Mouse (Mus musculus): ENCODE results near the gene Xpo4. TPM values are rescaled to one million over a fixed set of nuclear protein-coding genes. Genes with fewer than 3 reads are reported as not detected.

Xpo4 gene
- polyA plus RNA-seq, 1 experiment from 2014 or later, result 13.1 TPM

DNA sequence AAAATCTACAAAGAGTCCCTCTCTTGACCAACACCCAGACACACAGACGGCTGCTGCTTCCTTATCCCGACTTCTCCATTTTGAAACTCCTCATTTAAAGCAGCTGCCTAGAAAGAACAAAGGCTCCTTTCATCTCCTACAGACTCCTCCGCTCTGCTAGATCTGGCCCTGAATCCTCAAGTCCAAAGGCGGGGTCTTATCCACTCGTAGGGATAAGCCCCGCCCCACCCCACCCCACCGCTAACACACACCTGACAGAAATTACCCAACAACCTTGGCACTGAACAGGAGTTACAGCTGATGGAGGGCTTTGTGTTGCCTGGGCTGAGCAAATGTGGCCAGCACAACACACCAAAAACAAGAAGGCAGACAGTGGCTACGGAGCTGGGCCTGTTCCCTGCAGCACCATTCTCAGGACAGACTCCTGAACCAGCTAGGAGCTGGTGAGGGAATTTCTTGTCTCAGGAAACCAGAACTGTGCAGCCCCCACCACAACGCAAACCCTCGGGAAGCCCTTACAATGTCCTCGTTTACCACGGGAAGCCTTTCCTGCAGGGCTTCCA, 36.8 kb upstream of the Xpo4 start:
- H3K9ac ChIP-seq (replicated peaks; ENCODE audit: low read depth, low read length), result no peak overlapping the region
- peaks cover 8% of the 10 kb centered on the region for H3K4me1 ChIP-seq (replicated peaks; ENCODE audit: control insufficient read depth, insufficient read depth, low read length)
- ATAC-seq, result peak; percentile 73
- peak overlapping the region; percentile 65 for H3K27ac ChIP-seq (ENCODE audit: low read length)
- H3K36me3 ChIP-seq (ENCODE audit: control insufficient read depth, insufficient read depth), result no peaks in the 10 kb centered on the region; the same call in 1 of the 2 replicates
- 29% methylated on average over 12 of the region's 12 CpGs for WGBS
- H3K27me3 ChIP-seq (replicated peaks; ENCODE audit: control insufficient read depth, insufficient read depth, low read length), result no peaks in the 10 kb centered on the region
- no peak overlapping the region for H3K4me2 ChIP-seq (ENCODE audit: low read length)
- H3K4me3 ChIP-seq (replicated peaks; ENCODE audit: low read length), result no peak overlapping the region
- no peaks in the 10 kb centered on the region for H3K9me3 ChIP-seq (ENCODE audit: control insufficient read depth, low read length)

DNA sequence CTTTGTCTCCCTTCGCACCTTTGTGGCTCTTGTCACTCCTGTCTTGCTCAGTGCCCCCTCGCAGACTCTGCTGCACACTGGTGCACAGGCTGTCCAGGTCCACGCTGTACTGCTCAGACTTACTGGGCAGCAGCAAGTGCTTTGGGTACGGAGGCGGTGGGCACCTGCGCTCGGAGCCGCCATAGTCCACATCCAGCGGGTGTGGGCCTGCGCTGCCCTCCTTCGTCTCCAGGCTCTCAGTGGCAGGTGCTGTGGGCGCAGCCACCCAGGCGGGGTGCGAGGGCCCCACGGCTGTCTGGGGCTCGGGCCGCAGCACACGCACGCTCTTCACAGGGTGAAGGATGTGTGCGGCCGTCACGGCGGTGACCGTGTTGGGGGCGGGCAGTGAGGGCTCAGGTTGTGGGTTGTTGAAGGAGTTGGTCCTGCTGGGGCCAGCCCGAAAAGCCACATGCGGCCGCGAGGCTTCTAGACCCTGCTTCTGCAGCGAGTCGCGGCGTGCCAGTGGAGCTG, 34.3 kb upstream of the Xpo4 start:
- WGBS, result 95% methylated on average over 33 of the region's 33 CpGs
- Histone ChIP-seq H3K4me3 (replicated peaks; ENCODE audit: low read length) (no peak overlapping the region), H3K36me3 (ENCODE audit: control insufficient read depth, insufficient read depth) (peaks cover 4% of the 10 kb centered on the region), H3K9ac (replicated peaks; ENCODE audit: low read depth, low read length) (no peak overlapping the region), H3K27me3 (replicated peaks; ENCODE audit: control insufficient read depth, insufficient read depth, low read length) (no peaks in the 10 kb centered on the region), H3K9me3 (ENCODE audit: control insufficient read depth, low read length) (no peaks in the 10 kb centered on the region), H3K4me2 (ENCODE audit: low read length) (no peak overlapping the region), H3K27ac (ENCODE audit: low read length) (no peak overlapping the region), H3K4me1 (replicated peaks; ENCODE audit: control insufficient read depth, insufficient read depth, low read length) (peaks cover 8% of the 10 kb centered on the region)
- no peak for ATAC-seq

DNA sequence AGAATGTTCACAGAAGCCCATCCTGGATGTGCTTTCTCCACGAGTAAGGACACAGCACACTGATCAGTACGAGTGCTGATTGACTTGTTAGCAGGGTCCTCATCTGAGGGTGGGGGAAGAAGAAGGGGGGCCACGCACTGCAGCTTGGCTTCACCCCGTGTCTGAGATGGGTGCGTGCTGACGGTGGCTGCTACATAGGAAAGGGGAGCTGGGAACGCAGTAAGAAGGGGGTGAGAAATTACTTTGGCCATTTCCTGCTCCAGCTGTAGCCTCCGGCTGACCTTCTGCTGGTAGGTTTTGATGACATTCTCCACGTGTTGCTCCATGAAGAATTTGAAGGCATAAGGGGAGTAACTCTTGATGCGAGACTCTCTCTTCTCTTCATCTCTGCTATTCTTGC, 33.8 kb upstream of the Xpo4 start:
- 91% methylated on average over 10 of the region's 10 CpGs for WGBS
- Histone ChIP-seq H3K27ac (ENCODE audit: low read length) (no peak overlapping the region), H3K4me1 (replicated peaks; ENCODE audit: control insufficient read depth, insufficient read depth, low read length) (peaks cover 8% of the 10 kb centered on the region), H3K4me2 (ENCODE audit: low read length) (no peak overlapping the region), H3K9me3 (ENCODE audit: control insufficient read depth, low read length) (no peaks in the 10 kb centered on the region), H3K27me3 (replicated peaks; ENCODE audit: control insufficient read depth, insufficient read depth, low read length) (no peaks in the 10 kb centered on the region), H3K36me3 (ENCODE audit: control insufficient read depth, insufficient read depth) (peaks cover 4% of the 10 kb centered on the region), H3K9ac (replicated peaks; ENCODE audit: low read depth, low read length) (no peak overlapping the region), H3K4me3 (replicated peaks; ENCODE audit: low read length) (no peak overlapping the region)
- no peak for ATAC-seq

DNA sequence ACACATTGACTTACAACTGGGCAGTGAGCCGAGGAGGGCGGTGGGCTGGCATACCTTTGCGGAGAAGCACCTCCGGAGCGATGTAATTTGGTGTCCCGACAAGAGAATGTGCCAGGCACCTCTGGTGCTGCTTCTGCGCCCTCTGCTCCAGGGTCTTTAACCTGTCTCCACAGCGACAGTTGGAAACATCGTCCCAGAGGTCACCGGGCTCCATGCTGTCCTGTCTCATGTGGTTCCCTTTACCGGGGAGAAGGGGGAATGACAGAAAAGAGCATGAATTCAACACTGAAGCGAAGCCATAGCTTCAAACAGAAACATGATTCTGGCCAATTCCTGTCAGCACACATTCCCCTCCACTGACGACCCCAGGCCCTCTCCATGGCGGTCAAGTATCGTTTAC, 30.8 kb upstream of the Xpo4 start:
- H3K27ac ChIP-seq (ENCODE audit: low read length), result no peak overlapping the region
- H3K27me3 ChIP-seq (replicated peaks; ENCODE audit: control insufficient read depth, insufficient read depth, low read length), result no peaks in the 10 kb centered on the region
- H3K36me3 ChIP-seq (ENCODE audit: control insufficient read depth, insufficient read depth), result peaks cover 6% of the 10 kb centered on the region
- 95% methylated on average over 15 of the region's 15 CpGs for WGBS
- H3K4me2 ChIP-seq (ENCODE audit: low read length), result no peak overlapping the region
- H3K4me3 ChIP-seq (replicated peaks; ENCODE audit: low read length), result no peak overlapping the region
- no peak overlapping the region for H3K9ac ChIP-seq (replicated peaks; ENCODE audit: low read depth, low read length)
- H3K4me1 ChIP-seq (replicated peaks; ENCODE audit: control insufficient read depth, insufficient read depth, low read length), result no peaks in the 10 kb centered on the region
- ATAC-seq, result no peak
- no peaks in the 10 kb centered on the region for H3K9me3 ChIP-seq (ENCODE audit: control insufficient read depth, low read length)

DNA sequence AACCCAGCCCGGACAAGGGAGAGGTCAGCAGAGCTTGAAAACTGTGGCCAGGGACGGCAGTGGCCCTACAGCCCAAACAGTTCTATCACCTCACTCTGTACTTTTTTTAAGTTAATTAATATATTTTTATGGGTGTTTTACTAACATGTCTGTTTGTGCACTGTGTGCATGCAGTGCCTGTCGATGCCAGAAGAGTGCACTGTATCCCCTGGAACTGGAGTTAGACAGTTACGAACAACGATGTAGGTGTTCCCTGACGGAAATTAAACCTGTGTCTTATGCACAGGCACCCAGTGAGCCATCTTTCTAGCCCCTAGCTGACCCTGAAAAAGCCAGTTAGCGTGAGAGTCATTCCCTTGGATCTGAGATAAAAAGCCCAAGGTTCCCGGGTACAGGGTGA, 30.3 kb upstream of the Xpo4 start:
- ATAC-seq, result no peak
- Histone ChIP-seq H3K4me2 (ENCODE audit: low read length) (no peak overlapping the region), H3K9ac (replicated peaks; ENCODE audit: low read depth, low read length) (no peak overlapping the region), H3K9me3 (ENCODE audit: control insufficient read depth, low read length) (no peaks in the 10 kb centered on the region), H3K4me3 (replicated peaks; ENCODE audit: low read length) (no peak overlapping the region), H3K36me3 (ENCODE audit: control insufficient read depth, insufficient read depth) (peaks cover 6% of the 10 kb centered on the region), H3K4me1 (replicated peaks; ENCODE audit: control insufficient read depth, insufficient read depth, low read length) (no peaks in the 10 kb centered on the region), H3K27ac (ENCODE audit: low read length) (no peak overlapping the region), H3K27me3 (replicated peaks; ENCODE audit: control insufficient read depth, insufficient read depth, low read length) (no peaks in the 10 kb centered on the region)
- WGBS, result 88% methylated on average over 8 of the region's 8 CpGs

DNA sequence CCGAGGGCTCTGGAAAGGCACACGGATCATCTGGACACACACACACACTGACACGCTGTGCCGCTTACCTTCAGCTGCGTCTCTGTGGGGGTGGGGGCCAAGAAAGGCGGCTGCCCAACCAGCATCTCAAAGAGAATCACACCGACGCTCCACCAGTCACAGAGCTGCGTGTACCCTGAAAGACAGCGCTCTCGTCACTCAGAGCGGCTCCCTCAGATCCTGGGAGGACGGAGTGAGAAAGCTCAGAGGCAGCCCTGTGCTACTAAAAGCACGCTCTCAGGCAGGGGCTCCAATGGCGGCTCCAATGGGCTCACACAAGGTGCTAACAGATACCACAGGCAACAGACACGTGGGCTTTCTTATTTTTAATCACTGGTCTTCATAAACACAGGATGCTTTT, 29.0 kb upstream of the Xpo4 start:
- Histone ChIP-seq H3K27me3 (replicated peaks; ENCODE audit: control insufficient read depth, insufficient read depth, low read length) (no peaks in the 10 kb centered on the region), H3K9me3 (ENCODE audit: control insufficient read depth, low read length) (no peaks in the 10 kb centered on the region), H3K27ac (ENCODE audit: low read length) (no peak overlapping the region), H3K4me2 (ENCODE audit: low read length) (no peak overlapping the region), H3K9ac (replicated peaks; ENCODE audit: low read depth, low read length) (no peak overlapping the region), H3K4me3 (replicated peaks; ENCODE audit: low read length) (no peak overlapping the region), H3K36me3 (ENCODE audit: control insufficient read depth, insufficient read depth) (peaks cover 6% of the 10 kb centered on the region), H3K4me1 (replicated peaks; ENCODE audit: control insufficient read depth, insufficient read depth, low read length) (no peaks in the 10 kb centered on the region)
- WGBS, result 87% methylated on average over 16 of the region's 16 CpGs
- no peak for ATAC-seq

DNA sequence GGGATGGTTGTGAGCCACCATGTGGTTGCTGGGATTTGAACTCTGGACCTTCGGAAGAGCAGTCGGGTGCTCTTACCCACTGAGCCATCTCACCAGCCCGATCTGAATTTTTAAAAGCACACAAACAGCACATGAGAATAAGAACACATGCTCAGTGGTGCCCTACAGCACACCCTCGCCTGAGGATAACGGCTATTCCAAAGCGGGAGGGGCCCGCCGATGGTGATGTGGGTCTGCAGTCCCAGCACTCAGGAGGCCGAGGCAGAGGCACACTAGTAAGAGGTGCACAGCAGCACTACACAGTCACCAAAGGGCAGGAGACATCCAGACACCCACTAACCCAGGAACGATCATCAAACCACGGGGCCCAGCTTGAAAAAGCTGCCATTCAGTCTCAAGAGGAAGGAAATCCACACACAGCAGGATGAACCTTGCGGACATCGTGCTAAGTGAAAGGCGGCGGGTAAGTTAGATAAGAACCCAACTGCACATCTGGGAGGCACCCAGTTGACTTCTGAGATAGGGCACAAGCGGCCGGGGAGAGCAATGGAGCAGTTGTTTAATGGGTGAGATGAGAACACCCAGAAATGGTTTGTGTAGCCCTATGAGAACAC, 27.4 kb upstream of the Xpo4 start:
- no peak for ATAC-seq
- Histone ChIP-seq H3K9ac (replicated peaks; ENCODE audit: low read depth, low read length) (no peak overlapping the region), H3K4me1 (replicated peaks; ENCODE audit: control insufficient read depth, insufficient read depth, low read length) (no peaks in the 10 kb centered on the region), H3K27me3 (replicated peaks; ENCODE audit: control insufficient read depth, insufficient read depth, low read length) (no peaks in the 10 kb centered on the region), H3K36me3 (ENCODE audit: control insufficient read depth, insufficient read depth) (peaks cover 6% of the 10 kb centered on the region), H3K27ac (ENCODE audit: low read length) (no peak overlapping the region), H3K4me3 (replicated peaks; ENCODE audit: low read length) (no peak overlapping the region), H3K9me3 (ENCODE audit: control insufficient read depth, low read length) (no peaks in the 10 kb centered on the region), H3K4me2 (ENCODE audit: low read length) (no peak overlapping the region)
- 95% methylated on average over 17 of the region's 17 CpGs for WGBS

DNA sequence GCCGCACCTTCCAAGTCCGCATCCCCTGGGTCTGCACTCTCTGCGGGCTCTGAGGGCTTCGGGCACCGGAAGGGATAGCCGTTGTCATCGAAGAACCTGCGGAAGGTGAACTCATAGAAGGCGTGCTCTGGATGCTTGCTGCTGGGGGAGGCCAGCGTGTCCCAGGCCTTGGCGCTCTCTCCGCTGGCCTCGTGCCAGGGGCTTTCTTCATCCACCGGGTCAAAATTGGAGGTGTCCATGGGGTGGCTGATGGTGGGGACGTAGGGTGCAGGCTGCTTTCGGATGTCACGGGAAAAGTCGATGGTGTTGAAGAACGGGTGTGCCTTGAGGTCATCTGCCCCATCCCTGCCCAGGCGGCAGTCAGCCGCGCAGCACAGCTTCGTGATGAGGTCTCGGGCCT, 26.1 kb upstream of the Xpo4 start:
- Histone ChIP-seq H3K4me1 (replicated peaks; ENCODE audit: control insufficient read depth, insufficient read depth, low read length) (no peaks in the 10 kb centered on the region), H3K4me3 (replicated peaks; ENCODE audit: low read length) (no peak overlapping the region), H3K9ac (replicated peaks; ENCODE audit: low read depth, low read length) (no peak overlapping the region), H3K4me2 (ENCODE audit: low read length) (no peak overlapping the region), H3K9me3 (ENCODE audit: control insufficient read depth, low read length) (no peaks in the 10 kb centered on the region), H3K27me3 (replicated peaks; ENCODE audit: control insufficient read depth, insufficient read depth, low read length) (no peaks in the 10 kb centered on the region), H3K36me3 (ENCODE audit: control insufficient read depth, insufficient read depth) (peaks cover 6% of the 10 kb centered on the region), H3K27ac (ENCODE audit: low read length) (no peak overlapping the region)
- WGBS, result 97% methylated on average over 23 of the region's 24 CpGs
- ATAC-seq, result no peak

DNA sequence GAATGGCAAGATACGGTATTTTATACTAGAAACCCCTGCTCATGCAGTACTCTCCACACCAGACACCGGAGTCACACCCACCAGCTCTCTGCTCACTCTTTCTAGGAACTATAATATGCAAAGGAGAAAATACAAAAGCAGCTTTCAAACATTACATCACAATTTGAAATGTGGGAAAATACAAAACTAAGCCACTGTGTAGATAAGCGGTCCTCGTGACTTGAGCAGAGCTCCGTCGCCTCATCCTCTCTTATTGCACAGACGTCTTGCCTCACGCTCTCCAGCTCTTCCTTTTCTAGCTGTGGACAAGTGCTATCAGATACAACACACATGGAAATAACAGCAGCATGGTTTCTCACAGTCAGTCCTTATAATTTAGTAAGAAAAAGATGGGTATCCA, 25.5 kb upstream of the Xpo4 start:
- no peak overlapping the region for H3K4me3 ChIP-seq (replicated peaks; ENCODE audit: low read length)

More for the DNA sequence above, 25.5 kb upstream of the Xpo4 start:
- Histone ChIP-seq H3K9ac (replicated peaks; ENCODE audit: low read depth, low read length) (no peak overlapping the region), H3K9me3 (ENCODE audit: control insufficient read depth, low read length) (no peaks in the 10 kb centered on the region), H3K27ac (ENCODE audit: low read length) (no peak overlapping the region), H3K4me2 (ENCODE audit: low read length) (no peak overlapping the region), H3K27me3 (replicated peaks; ENCODE audit: control insufficient read depth, insufficient read depth, low read length) (no peaks in the 10 kb centered on the region), H3K36me3 (ENCODE audit: control insufficient read depth, insufficient read depth) (peaks cover 5% of the 10 kb centered on the region), H3K4me1 (replicated peaks; ENCODE audit: control insufficient read depth, insufficient read depth, low read length) (no peaks in the 10 kb centered on the region)
- 91% methylated on average over 8 of the region's 8 CpGs for WGBS
- no peak for ATAC-seq
